Mouse (Mus musculus): ENCODE measurements around the gene Rgs4.

DNA sequence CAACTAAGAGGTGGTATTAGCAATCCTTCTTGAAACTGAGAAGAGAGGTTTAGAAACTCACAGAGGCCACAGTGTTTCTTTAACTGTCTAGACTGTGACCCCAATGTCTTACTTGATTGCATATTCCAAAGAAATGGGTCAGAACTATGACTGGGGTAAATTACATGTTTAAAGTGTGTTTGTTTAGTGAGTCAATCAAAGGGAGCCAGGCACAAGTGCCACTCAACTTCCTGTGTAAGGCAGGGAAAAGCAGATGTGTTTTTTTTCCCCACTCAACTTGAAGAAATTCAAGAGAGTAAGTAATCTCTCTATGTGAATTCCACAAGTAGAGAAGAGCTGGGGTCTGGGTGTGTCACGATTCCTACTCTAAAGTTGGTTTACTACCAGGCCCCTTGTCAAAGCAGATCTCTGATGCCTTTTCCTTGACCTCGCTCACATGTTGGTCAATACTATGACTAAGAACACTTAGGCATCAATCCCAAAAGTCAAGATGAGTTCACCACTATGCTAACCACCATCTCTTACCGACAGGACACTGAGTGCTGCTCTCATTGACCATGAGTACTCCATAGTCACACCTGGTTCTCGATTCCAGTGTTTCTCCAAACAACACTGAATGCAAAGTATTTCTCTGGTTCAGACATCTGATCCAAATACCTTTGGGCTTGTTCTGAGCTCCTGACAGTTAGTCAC, 42.9 kb downstream of the Rgs4 start:
- TF ChIP-seq CTCF (IDR thresholded peaks at IDR 0.05; ENCODE audit: insufficient read depth, low read depth, low read length) = no peak
- no peak for TF ChIP-seq POLR2A (IDR thresholded peaks at IDR 0.05; ENCODE audit: insufficient read depth, low read depth, low read length)

Measured in olfactory bulb, adult 2 months (tissue).